Mouse (Mus musculus) thymus, adult 2 months (tissue): ENCODE measurements around the gene Pbld2.
"Not testable (repeated sequence)": the region's sequence is repeated elsewhere in the genome, so short reads cannot be mapped to it uniquely, and the experiment has no call there.

ENCODE experiments used
- CTCF ChIP-seq: fragments of 200-500 bp; IDR thresholded peaks from 2 replicates; pipeline ENCODE4 v1.5.1; 2012; ENCODE audit warnings: mild to moderate bottlenecking, control low read depth, low read length, moderate library complexity, borderline replicate concordance; ENCODE audit not compliant: control insufficient read depth, poor library complexity, insufficient read depth; ENCODE audit errors: extremely low read depth
- POLR2A ChIP-seq: fragments of 200-500 bp; IDR thresholded peaks from 2 replicates; pipeline ENCODE4 v1.6.1; 2012; ENCODE audit warnings: mild to moderate bottlenecking, low read length, control low read depth, moderate library complexity; ENCODE audit not compliant: control insufficient read depth, poor library complexity, insufficient read depth; ENCODE audit errors: extremely low read depth

- TF ChIP-seq CTCF, POLR2A: not testable (repeated sequence)
Measured at GRCm38 (mm10) chr10:63054071-63054470, 30.0 kb downstream of the Pbld2 start.
